Mouse (Mus musculus): ENCODE measurements around the gene Klf7. TPM values are rescaled to one million over a fixed set of nuclear protein-coding genes. Genes with fewer than 3 reads are reported as not detected.
"Not testable (repeated sequence)": the region's sequence is repeated elsewhere in the genome, so short reads cannot be mapped to it uniquely, and the experiment has no call there.

Gene Klf7
- total RNA-seq, 1 experiment = 10.8 TPM

- no peak overlapping the region for H3K9ac ChIP-seq (ENCODE audit: insufficient read depth, low read depth, low read length, poor library complexity, severe bottlenecking)
- no peaks in the 10 kb centered on the region for H3K36me3 ChIP-seq (ENCODE audit: control insufficient read depth, insufficient read depth, low read length, poor library complexity, severe bottlenecking)
- no peak overlapping the region for H3K27ac ChIP-seq (ENCODE audit: insufficient read depth, low read depth, low read length, poor library complexity, severe bottlenecking)
- no peak for TF ChIP-seq ZC3H11A (IDR thresholded peaks at IDR 0.05; ENCODE audit: borderline replicate concordance, low read depth, low read length)
- TF ChIP-seq HCFC1 (IDR thresholded peaks at IDR 0.05; ENCODE audit: borderline replicate concordance, insufficient read depth, low read length) = no peak
- TF ChIP-seq CHD2 (IDR thresholded peaks at IDR 0.05; ENCODE audit: low read depth, low read length) = no peak
- TF ChIP-seq ZNF384 (IDR thresholded peaks at IDR 0.05; ENCODE audit: low read depth, low read length) = no peak
- no peak for TF ChIP-seq MAFK (IDR thresholded peaks at IDR 0.05; ENCODE audit: insufficient read depth, low read depth, low read length)
- H3K4me3 ChIP-seq (ENCODE audit: insufficient read depth in 1 of 2, low read depth in 1 of 2, low read length in 2 of 2, poor library complexity in 1 of 2, severe bottlenecking in 1 of 2) = no peak overlapping the region
- peaks cover 0 to 1% of the 10 kb centered on the region in 2 experiments; a peak in 2 of 4 replicates for H3K4me1 ChIP-seq (ENCODE audit: control insufficient read depth in 2 of 2, insufficient read depth in 2 of 2, low read length in 2 of 2, poor library complexity in 1 of 2)
- H3K9me3 ChIP-seq (ENCODE audit: control insufficient read depth, insufficient read depth, low read depth, low read length) = no peaks in the 10 kb centered on the region
- no peak for DNase-seq (ENCODE audit: low read depth, low spot score)
- in situ Hi-C loops (cut with MboI; ENCODE audit: low sequenced_read_pairs in 2 of 2, unreplicated experiment in 2 of 2) = no loop called here
Measured at GRCm38 (mm10) chr1:64118285-64119170, 3.6 kb downstream of the Klf7 start.

GRCm38 (mm10) chr1:64117478-64118284 lies 4.4 kb downstream of the Klf7 start:
- in situ Hi-C loops (cut with MboI; ENCODE audit: low sequenced_read_pairs in 2 of 2, unreplicated experiment in 2 of 2) = no loop called here
- no peak overlapping the region for H3K4me3 ChIP-seq (ENCODE audit: insufficient read depth in 1 of 2, low read depth in 1 of 2, low read length in 2 of 2, poor library complexity in 1 of 2, severe bottlenecking in 1 of 2)

GRCm38 (mm10) chr1:64116746-64117455 lies 5.2 kb downstream of the Klf7 start:
- Histone ChIP-seq H3K4me3 (ENCODE audit: insufficient read depth in 1 of 2, low read depth in 1 of 2, low read length in 2 of 2, poor library complexity in 1 of 2, severe bottlenecking in 1 of 2) (no peak overlapping the region), H3K9ac (ENCODE audit: insufficient read depth, low read depth, low read length, poor library complexity, severe bottlenecking) (no peak overlapping the region), H3K9me3 (ENCODE audit: control insufficient read depth, insufficient read depth, low read depth, low read length) (no peaks in the 10 kb centered on the region), H3K36me3 (ENCODE audit: control insufficient read depth, insufficient read depth, low read length, poor library complexity, severe bottlenecking) (no peaks in the 10 kb centered on the region), H3K27ac (ENCODE audit: insufficient read depth, low read depth, low read length, poor library complexity, severe bottlenecking) (no peak overlapping the region), H3K4me1 (ENCODE audit: control insufficient read depth in 2 of 2, insufficient read depth in 2 of 2, low read length in 2 of 2, poor library complexity in 1 of 2) (peaks cover 0 to 1% of the 10 kb centered on the region in 2 experiments; a peak in 1 of 4 replicates)
- in situ Hi-C loops (cut with MboI; ENCODE audit: low sequenced_read_pairs in 2 of 2, unreplicated experiment in 2 of 2) = no loop called here
- TF ChIP-seq ZC3H11A (IDR thresholded peaks at IDR 0.05; ENCODE audit: borderline replicate concordance, low read depth, low read length) (no peak), HCFC1 (IDR thresholded peaks at IDR 0.05; ENCODE audit: borderline replicate concordance, insufficient read depth, low read length) (no peak), MAFK (IDR thresholded peaks at IDR 0.05; ENCODE audit: insufficient read depth, low read depth, low read length) (no peak), ZNF384 (IDR thresholded peaks at IDR 0.05; ENCODE audit: low read depth, low read length) (no peak), CHD2 (IDR thresholded peaks at IDR 0.05; ENCODE audit: low read depth, low read length) (no peak)
- DNase-seq (ENCODE audit: low read depth, low spot score) = no peak

More at GRCm38 (mm10) chr1:64117478-64118284, 4.4 kb downstream of the Klf7 start:
- H3K36me3 ChIP-seq (ENCODE audit: control insufficient read depth, insufficient read depth, low read length, poor library complexity, severe bottlenecking) = no peaks in the 10 kb centered on the region
- no peak for TF ChIP-seq MAFK (IDR thresholded peaks at IDR 0.05; ENCODE audit: insufficient read depth, low read depth, low read length)
- TF ChIP-seq ZNF384 (IDR thresholded peaks at IDR 0.05; ENCODE audit: low read depth, low read length) = no peak
- no peak for TF ChIP-seq HCFC1 (IDR thresholded peaks at IDR 0.05; ENCODE audit: borderline replicate concordance, insufficient read depth, low read length)
- TF ChIP-seq ZC3H11A (IDR thresholded peaks at IDR 0.05; ENCODE audit: borderline replicate concordance, low read depth, low read length) = no peak
- TF ChIP-seq CHD2 (IDR thresholded peaks at IDR 0.05; ENCODE audit: low read depth, low read length) = no peak
- H3K9me3 ChIP-seq (ENCODE audit: control insufficient read depth, insufficient read depth, low read depth, low read length) = no peaks in the 10 kb centered on the region
- peaks cover 0 to 1% of the 10 kb centered on the region in 2 experiments; a peak in 2 of 4 replicates for H3K4me1 ChIP-seq (ENCODE audit: control insufficient read depth in 2 of 2, insufficient read depth in 2 of 2, low read length in 2 of 2, poor library complexity in 1 of 2)
- H3K27ac ChIP-seq (ENCODE audit: insufficient read depth, low read depth, low read length, poor library complexity, severe bottlenecking) = no peak overlapping the region
- no peak overlapping the region for H3K9ac ChIP-seq (ENCODE audit: insufficient read depth, low read depth, low read length, poor library complexity, severe bottlenecking)
- no peak for DNase-seq (ENCODE audit: low read depth, low spot score)

- in situ Hi-C loops (cut with MboI; ENCODE audit: low sequenced_read_pairs in 2 of 2, unreplicated experiment in 2 of 2) = no loop called here
- H3K27ac ChIP-seq (ENCODE audit: insufficient read depth, low read depth, low read length, poor library complexity, severe bottlenecking) = no peak overlapping the region
- 0 out of 4 replicates have a peak, but pooled peaks cover 0 to 1% of the 10 kb centered on the region in 2 experiments for H3K4me1 ChIP-seq (ENCODE audit: control insufficient read depth in 2 of 2, insufficient read depth in 2 of 2, low read length in 2 of 2, poor library complexity in 1 of 2)
- no peaks in the 10 kb centered on the region for H3K36me3 ChIP-seq (ENCODE audit: control insufficient read depth, insufficient read depth, low read length, poor library complexity, severe bottlenecking)
- DNase-seq (ENCODE audit: low read depth, low spot score) = no peak
- H3K9me3 ChIP-seq (ENCODE audit: control insufficient read depth, insufficient read depth, low read depth, low read length) = no peaks in the 10 kb centered on the region
- no peak overlapping the region for H3K9ac ChIP-seq (ENCODE audit: insufficient read depth, low read depth, low read length, poor library complexity, severe bottlenecking)
- no peak overlapping the region for H3K4me3 ChIP-seq (ENCODE audit: insufficient read depth in 1 of 2, low read depth in 1 of 2, low read length in 2 of 2, poor library complexity in 1 of 2, severe bottlenecking in 1 of 2)
- no peak for TF ChIP-seq ZNF384 (IDR thresholded peaks at IDR 0.05; ENCODE audit: low read depth, low read length)
- TF ChIP-seq CHD2 (IDR thresholded peaks at IDR 0.05; ENCODE audit: low read depth, low read length) = no peak
- TF ChIP-seq MAFK (IDR thresholded peaks at IDR 0.05; ENCODE audit: insufficient read depth, low read depth, low read length) = no peak
- TF ChIP-seq ZC3H11A (IDR thresholded peaks at IDR 0.05; ENCODE audit: borderline replicate concordance, low read depth, low read length) = no peak
- TF ChIP-seq HCFC1 (IDR thresholded peaks at IDR 0.05; ENCODE audit: borderline replicate concordance, insufficient read depth, low read length) = no peak
Measured at GRCm38 (mm10) chr1:64114579-64114978, 7.5 kb downstream of the Klf7 start.

- H3K9me3 ChIP-seq (ENCODE audit: control insufficient read depth, insufficient read depth, low read depth, low read length); H3K36me3 ChIP-seq (ENCODE audit: control insufficient read depth, insufficient read depth, low read length, poor library complexity, severe bottlenecking); DNase-seq (ENCODE audit: low read depth, low spot score); H3K9ac ChIP-seq (ENCODE audit: insufficient read depth, low read depth, low read length, poor library complexity, severe bottlenecking); H3K4me1 ChIP-seq (ENCODE audit: control insufficient read depth in 2 of 2, insufficient read depth in 2 of 2, low read length in 2 of 2, poor library complexity in 1 of 2); H3K4me3 ChIP-seq (ENCODE audit: insufficient read depth in 1 of 2, low read depth in 1 of 2, low read length in 2 of 2, poor library complexity in 1 of 2, severe bottlenecking in 1 of 2); in situ Hi-C loops (cut with MboI; ENCODE audit: low sequenced_read_pairs in 2 of 2, unreplicated experiment in 2 of 2); H3K27ac ChIP-seq (ENCODE audit: insufficient read depth, low read depth, low read length, poor library complexity, severe bottlenecking): not testable (repeated sequence)
Measured at GRCm38 (mm10) chr1:64108653-64109052, 13.4 kb downstream of the Klf7 start.

Measured in ES-E14 (cell line).